Mouse (Mus musculus) R1 (cell line): ENCODE measurements at regions not wholly inside any gene's neighbourhood (a gene's known extent, or its start where the extent isn't known, plus 50 kb on each side); places are given as distances from the start of the nearest gene placed in this dataset.
A peak's percentile ranks its signal among the peaks of the same experiment; 100 is the strongest.

Experiments used
- DNase-seq: peaks from one replicate; pipeline ENCODE4 v3.0.0-alpha.2; 2018; ENCODE audit warnings: low read depth, low spot score

DNA sequence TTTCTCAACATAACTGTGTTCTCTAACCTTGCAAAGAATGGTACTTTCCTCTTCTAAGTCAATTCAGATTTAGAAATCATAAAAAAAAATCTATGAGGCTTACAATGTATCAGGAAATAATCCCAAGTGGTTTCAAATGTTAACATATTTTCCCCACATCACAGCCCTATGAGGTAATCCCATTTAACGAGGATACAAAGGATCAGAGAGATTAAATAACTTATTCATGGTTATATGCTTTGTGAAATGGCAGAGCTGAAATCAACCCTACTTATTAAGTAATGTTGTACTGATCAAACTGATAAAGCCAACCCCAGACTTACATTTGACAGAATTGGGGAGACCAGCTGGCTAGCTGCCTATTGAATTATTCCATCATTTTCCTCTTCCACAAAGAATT, 614.4 kb downstream of the Ntrk3 start:
- no peak for DNase-seq

GRCm38 (mm10) chr7:78121151-78121486, 616.7 kb downstream of the Ntrk3 start:
- no peak for DNase-seq

- DNase-seq = no peak
Observed at GRCm38 (mm10) chr7:78120462-78121150, 617.2 kb downstream of the Ntrk3 start.

DNA sequence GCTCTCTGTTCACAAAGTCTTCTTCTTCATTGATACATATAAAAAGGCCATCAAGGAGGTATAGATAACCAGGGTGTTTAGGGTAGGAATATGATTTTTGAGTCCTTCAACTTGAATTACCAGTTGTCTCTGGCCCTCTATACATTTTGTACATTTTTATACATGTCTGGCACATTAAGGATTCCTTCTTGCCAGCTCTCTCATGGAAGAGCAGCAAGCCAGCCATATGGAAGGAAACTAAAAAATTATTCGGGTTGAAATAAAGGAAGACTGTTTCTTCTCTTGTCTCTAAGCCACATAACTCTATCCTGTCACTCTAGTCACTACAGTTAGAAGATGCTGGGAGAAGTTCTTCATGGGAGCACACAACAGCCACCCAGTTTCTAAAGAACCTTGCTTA, 618.0 kb downstream of the Ntrk3 start:
- no peak for DNase-seq

- no peak for DNase-seq
Observed at GRCm38 (mm10) chr7:78111291-78111690, 626.5 kb downstream of the Ntrk3 start.

- DNase-seq = no peak
Observed at GRCm38 (mm10) chr7:78103536-78104279, 634.1 kb downstream of the Ntrk3 start.

GRCm38 (mm10) chr7:78102396-78102795, 635.4 kb downstream of the Ntrk3 start:
- no peak for DNase-seq

DNA sequence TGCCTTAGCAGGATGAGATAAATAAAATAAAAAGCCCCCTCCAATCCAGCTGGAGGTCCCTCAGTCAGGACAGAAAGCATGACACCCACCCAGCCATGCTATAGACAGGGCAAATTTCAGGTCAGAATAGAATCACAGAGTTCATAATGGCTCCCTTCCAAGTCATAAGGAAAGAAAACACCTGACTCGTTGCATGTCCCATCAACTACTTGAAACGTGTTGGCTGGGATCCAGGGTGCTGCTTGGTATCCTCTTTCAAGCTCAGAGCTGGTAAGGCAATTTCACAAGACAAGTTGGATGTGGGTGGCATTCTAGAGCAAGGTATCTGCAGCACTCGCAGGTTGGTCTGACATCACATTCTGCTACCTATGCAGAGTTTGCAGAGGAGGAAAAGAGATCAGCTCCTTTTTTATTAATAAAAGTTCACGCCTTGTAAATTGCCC, 651.2 kb downstream of the Ntrk3 start:
- no peak for DNase-seq

- DNase-seq = no peak
Observed at GRCm38 (mm10) chr7:78085783-78086565, 651.8 kb downstream of the Ntrk3 start.

- no peak for DNase-seq
Observed at GRCm38 (mm10) chr7:78079708-78080107, 658.1 kb downstream of the Ntrk3 start.

- no peak for DNase-seq
Observed at GRCm38 (mm10) chr7:78071131-78071530, 666.7 kb downstream of the Ntrk3 start.

- DNase-seq = no peak
Observed at GRCm38 (mm10) chr7:78061631-78062030, 676.2 kb downstream of the Ntrk3 start.

DNA sequence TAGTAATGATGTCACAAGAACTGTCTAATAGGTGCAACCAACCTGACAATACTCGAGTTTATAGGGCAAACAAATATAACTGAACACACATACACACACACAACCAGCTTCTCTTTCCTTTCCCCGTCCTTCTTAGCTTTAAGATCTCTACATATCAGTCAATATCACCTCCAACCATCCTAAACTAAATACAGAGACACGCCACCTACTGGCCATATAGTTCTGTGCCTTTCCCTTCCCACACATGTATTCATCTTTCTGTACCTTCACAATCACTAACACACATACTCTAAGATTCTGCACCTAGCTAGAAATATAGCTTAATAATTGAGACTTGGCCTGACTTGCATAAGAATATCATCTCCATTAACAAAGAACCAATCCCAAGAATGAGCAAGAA, 688.2 kb downstream of the Ntrk3 start:
- DNase-seq = peak; percentile 15

DNA sequence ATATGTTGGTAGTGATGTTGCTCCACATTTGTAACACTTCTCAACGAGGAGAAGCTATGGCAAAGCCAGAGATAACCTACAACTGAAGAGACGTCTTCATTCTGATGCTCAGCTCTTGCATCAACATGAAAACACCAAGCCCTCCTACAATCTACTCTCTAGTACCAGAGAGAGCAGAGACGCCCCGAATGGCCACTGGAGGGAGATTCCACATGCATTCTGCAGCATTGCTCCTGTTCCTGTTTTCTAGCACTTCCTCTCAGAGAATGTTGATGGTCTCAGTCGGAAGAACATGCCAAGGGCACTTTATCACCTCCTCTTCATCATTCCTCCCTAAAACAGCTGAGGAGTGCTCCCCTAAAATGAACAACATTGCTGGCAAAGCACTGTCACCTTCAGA, 692.4 kb downstream of the Ntrk3 start:
- DNase-seq = no peak

GRCm38 (mm10) chr7:78031032-78031431, 706.8 kb downstream of the Ntrk3 start:
- DNase-seq = no peak

GRCm38 (mm10) chr7:78026992-78027615, 710.7 kb downstream of the Ntrk3 start:
- no peak for DNase-seq

- DNase-seq = no peak
Observed at GRCm38 (mm10) chr7:78023591-78023990, 714.2 kb downstream of the Ntrk3 start.

DNA sequence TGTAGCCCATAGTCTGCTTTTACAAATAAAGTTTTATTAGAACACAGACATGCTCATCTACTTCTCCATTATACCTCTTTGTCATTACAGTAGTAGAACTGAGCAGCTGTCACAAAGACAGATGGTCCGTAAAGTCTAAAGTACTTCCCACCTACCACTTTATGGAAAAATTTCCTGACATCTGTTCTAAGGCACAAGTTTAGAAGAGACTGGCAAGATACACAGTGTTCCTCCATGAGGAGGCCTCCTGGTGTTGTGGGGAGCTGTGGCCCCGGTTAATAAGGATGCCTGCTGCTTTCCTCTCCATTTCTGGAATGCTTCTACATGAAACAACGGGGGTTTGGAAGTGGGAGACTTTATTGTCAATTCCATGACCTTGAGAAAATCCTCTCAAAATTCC, 714.7 kb downstream of the Ntrk3 start:
- DNase-seq = no peak

- DNase-seq = peak; percentile 2
Observed at GRCm38 (mm10) chr7:78013631-78014030, 724.2 kb downstream of the Ntrk3 start.

DNA sequence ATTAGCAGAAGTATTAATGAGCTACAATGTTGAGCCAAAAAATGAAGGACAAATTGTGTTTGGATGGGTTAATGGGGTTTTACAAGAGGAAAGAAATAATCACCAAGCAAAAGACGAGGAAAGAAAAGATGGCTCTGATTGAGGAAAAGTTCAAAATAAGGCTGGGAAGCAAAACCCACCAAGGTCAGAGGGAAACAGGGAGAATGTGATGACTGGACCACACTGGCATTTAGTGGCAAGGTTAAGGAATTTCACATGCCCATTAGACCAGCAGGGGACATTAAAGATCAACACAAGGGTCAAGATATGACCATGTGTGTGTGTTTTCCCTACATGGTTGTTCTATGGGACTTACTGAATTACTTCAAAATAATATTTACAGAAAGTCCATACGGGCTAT, 734.7 kb downstream of the Ntrk3 start:
- DNase-seq = no peak

- DNase-seq = no peak
Observed at GRCm38 (mm10) chr7:77993840-77994239, 744.0 kb downstream of the Ntrk3 start.

- no peak for DNase-seq
Observed at GRCm38 (mm10) chr7:77990150-77990549, 747.7 kb downstream of the Ntrk3 start.
